Mouse (Mus musculus) urinary bladder, postnatal 25 days (tissue): ENCODE results near the gene St6gal1.
A peak's percentile ranks its signal among the peaks of the same experiment; 100 is the strongest.
"Not testable (repeated sequence)": the region's sequence is repeated elsewhere in the genome, so short reads cannot be mapped to it uniquely, and the experiment has no call there.

ENCODE experiments used
- DNase-seq: peaks from one replicate; pipeline ENCODE4 v3.0.0; 2022; ENCODE audit warnings: low spot score

The St6gal1 gene

DNA sequence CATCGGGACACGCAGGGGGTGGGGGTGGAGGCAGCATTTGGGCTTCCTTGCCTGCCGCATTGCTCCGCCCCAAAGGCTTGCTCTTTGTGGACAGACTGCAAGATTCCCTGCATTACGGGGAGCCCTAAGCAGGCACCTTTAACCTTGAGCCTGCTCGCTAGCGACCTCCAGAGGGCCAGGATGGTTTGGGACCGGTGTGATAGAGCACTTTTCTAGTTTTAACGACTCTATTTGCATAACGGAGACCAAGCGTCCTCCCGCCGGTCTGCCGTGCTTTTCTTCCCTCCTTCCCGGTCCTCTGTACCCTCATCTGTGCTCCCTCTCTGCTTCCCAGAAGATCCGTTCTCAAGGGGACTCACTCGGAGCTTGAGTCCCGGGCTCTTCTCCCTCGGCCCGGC, at the start of gene St6gal1:
St6gal1 (plus strand) TSS at position 70 of the 398 bp plus-strand sequence.
- peak; percentile 66 for DNase-seq

DNA sequence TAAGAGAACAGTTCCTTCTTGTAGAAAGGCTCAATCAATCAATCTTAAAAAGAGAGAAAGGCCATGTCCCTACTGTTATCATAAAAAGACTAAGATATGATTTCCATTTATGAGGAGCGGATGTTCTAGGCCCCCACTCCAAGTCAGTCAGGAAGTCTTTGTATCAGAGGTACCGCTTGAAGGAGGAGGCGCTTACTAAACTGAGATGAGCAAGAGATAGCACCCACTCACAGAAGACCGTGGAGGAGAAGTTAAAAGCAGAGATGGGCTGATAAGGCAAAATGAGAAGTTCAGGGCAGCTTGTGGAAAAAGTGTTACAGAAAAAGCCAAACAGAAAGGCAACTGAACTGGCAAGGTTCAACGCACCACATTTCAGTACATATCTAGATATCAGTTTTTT, 49.7 kb upstream of the St6gal1 start:
- DNase-seq = no peak

DNA sequence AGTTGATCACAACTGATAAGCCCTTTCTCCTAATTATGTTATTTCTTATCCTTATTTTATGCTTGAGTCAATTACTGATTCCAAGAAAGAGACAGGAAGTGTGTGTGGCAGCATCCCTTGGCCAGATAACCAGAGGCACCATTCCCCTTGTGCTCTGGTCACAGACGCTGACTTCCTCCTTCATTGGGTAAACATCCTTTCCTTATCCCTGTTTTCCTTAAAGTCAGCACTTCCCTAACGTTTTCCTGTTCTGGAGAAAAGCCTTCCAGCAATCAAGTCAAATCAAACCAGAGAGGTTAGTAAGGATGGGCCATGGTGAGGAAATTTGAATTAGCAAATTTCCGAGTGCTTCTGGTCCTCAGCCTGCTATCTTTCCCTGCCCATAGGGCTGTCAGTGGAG, 48.6 kb upstream of the St6gal1 start:
- DNase-seq = no peak

DNA sequence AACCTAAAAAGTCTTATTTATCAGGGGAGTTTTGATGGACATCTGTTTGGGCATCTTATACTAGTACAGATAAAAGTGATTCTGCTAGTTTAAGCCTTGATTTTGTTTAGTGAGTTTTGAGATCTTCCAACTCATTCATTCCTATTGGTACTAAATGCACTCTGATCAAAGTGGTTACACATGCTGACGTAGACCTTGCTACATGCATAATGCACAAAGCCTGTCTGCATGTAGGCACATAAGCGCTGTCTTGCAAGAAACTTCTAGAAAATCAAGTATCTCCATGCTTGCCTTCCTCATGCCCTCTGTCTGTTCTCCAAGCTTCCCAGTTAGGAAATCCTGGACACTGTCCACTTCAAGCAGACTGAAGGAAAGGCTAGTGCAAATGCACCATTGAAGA, 46.7 kb upstream of the St6gal1 start:
- no peak for DNase-seq

DNA sequence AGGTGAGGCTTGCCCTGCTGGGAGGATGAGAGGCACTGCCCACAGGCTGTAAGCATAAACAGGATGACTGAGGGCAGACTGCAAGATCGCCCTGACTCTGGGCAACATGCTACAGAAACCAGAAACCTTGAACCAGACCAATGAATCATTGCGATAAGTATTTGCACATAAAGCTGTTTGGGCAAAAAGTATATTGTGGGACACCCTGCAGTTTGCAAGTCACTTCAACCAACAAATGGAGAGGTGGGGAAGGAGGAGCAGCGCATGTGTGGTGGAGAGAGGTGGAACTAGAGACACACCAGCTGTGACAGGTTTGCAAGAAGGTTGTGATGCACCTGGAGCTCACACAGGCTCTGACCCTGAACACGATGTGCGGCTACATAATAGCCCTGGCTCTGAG, 45.7 kb upstream of the St6gal1 start:
- DNase-seq = no peak

DNA sequence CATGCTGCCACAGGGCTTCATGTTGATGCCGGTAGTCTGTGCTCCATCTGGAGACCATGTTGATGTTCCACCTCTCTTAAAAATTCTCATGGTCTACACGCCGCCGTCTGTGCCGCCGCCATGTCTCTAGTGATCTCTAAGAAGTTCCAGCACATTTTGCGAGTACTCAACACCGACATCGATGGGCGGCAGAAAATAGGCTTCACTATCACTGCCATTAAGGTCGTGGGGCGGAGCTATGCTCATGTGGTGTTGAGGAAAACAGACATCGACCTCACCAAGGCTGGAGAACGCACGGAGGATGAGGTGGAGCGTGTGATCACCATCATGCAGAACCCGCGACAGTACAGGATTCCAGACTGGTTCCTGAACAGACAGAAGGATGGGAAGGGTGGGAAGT, 45.1 kb upstream of the St6gal1 start:
- not testable (repeated sequence) for DNase-seq

DNA sequence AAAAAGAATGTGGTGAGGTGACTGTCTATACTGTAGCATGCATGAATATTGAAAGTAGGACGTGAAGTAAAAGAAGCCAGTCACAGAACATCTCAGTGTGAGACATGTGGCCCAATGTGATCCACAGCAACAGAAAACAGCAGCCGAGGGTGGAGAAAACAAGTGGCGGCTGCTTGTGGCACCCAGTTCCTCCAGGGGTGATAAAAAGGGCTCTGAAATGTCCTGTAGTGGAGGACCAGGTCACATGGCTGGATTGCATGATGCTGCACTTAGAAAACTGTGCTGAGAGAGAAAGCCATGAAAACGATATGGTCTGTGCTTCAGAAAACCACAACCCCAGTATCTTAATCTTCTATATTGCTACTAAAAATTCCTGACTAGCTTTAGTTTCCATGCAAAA, 43.5 kb upstream of the St6gal1 start:
- DNase-seq = no peak

DNA sequence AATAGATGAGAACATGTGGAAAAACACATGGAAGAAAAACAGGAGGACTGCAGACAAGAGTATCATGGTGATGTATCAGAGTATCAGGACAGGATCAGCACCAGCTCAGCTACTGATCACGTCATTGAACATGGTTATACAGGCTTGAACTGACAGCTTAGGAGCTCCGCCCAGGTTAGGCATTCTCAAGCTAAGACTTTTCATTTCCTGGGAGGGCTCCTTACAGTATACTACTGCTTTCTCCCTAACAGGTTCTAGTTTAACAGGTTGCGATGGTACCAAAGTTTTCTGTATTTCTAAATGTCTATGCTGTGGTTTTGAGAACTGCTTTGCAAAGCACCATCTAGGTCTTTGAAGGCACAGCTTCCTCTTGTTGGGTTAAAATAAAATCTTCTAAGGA, 43.1 kb upstream of the St6gal1 start:
- DNase-seq = no peak

DNA sequence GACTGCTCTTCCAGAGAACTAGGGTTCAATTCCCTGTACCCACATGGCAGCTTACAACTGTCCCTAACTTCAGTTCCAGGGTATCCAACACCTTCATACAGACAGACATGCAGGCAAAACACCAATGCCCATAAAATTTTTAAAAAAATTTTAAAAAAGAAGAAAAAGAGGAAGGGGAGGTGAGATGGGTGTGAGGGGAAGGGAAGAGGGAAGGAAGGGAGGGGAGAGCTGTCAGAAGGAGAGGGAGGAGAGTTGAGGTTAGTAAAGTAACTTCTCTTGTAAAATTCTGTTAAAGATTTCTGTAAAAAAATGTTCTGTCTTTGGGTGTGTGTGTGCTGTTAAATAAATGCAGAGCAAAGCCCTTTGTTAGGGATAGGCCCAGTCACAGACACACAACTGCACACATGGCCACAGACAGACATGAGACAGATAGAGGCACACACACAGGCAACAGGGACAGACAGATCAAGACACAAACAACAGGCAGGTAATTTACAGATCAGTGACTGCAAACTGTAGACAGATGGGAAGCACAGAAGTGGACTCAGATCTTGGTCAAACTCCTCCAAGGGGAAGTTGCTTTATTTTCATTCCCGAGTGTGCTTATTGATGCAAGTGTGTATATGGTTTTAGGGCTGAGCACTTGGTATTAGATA, 42.5 kb upstream of the St6gal1 start:
- DNase-seq = no peak

DNA sequence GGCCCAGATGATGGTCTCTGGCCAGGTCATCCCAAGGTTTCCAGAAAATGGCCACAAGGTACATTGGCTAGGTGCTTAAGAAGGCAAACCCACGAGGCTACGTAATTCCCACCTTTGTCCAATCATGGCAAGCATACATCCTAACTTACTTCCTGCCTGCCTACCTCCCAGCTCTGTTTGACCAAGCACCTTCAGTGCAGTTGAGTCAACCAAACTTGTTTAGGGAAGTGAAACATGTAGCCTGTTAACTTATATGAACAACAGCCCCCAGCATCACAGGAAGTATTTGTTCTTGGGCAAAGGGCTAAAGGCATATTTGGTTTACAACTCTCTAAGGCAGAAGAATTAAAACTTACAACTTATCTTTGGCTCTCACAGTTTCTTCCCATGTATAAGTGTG, 38.7 kb upstream of the St6gal1 start:
- no peak for DNase-seq

DNA sequence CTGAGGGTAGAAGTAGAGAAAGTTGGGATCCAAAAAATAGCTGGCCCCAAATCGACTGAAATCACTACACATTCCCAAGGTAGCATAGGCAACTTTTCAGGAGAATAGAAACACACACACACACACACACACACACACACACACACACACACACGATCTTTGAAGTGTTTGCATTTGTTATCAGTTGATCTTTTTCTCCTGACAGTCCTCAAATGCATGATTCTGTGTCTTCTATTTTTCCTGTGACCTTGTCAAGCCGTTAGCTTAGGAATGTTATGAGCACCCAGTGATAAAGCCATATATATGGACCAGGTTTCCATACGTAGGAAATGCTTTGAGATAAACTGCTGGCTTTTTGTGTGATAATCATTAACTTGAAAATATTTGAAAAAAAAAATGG, 38.1 kb upstream of the St6gal1 start:
- DNase-seq = no peak

DNA sequence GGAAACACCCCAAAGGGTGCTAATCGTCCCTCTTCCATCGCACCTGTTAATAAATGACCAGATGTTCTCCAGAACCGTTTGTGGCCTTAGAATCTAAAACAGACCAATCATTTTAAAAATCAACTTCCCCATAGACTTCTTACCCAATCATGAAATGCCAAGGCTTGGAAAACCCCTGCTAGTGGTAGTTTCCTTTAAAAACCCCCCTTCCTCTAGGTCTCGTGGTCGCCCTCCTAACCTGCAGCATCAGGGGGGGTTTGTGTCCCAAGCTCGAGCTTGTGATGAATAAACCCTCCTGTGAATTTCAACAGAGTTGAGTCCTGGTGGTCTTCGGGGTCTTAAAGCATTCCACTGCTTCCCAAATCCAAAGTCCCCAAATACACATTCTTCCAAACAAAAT, 36.6 kb upstream of the St6gal1 start:
- no peak for DNase-seq

DNA sequence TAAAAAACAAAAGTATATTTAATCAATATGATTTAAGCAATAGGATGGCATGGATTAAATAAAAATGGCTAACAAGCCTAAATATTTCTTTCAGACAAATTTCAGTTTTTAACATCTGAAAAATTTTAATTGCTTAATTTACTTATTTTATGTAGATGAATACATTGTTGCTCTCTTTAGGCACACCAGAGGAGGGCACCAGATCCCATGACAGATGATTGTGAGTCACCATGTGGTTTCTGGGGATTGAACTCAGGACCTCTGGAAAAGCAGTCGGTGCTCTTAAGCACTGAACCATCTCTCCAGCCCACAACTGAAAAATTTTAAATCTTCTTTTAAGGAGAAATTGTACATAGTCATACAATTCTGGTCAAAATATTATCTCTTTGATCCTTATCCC, 34.9 kb upstream of the St6gal1 start:
- DNase-seq = no peak

DNA sequence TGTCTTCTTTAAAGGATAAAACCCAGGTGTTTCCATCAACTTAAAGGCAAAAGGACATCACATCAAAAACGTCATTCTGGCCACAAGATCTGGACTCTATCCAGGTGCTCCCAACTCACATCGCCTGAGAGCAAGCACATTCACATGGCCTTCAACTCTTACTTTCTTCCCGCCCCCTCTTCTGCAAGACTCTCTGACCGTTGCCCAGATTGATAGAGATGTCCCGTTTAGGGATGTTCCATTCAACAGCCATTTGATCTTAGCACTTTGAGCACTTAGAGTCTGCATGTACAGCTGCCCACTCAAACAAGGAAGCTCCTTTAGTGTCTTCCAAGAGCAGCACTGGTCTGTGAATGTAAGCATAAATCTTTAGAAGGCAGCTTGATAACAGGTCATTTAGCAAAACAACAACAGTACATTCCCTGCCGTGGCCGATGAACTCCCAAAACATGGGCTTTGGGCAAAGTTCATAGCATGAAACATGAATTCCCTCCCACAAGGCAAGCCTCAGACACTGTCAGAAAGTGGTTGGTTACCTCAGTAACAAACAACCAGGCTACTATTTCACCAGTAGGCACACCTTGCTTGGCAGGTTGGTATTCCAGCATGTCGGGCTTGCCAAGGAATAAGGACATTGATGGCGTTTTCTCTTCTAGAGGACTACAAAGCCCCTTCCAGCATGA, 32.8 kb upstream of the St6gal1 start:
- DNase-seq = no peak

DNA sequence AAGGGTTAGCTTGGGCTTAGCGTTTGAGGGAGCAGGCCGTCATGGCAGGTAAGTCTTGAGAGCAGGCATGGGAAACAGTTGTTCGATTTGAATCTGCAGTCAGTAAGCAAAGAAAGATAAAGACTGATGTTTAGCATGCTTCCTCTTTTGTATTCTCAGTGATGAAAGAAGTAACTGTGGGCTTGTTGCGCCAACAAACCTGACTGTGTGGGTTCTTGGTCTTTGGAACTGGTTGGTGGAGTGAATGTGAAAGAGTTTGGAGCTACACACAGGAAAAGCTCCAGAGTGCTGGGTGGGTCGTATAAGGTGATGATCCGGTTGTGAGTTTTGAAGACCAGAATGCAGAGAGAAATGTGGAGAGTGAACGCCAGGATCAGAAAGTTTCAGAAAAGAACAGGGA, 28.9 kb upstream of the St6gal1 start:
- DNase-seq = no peak

DNA sequence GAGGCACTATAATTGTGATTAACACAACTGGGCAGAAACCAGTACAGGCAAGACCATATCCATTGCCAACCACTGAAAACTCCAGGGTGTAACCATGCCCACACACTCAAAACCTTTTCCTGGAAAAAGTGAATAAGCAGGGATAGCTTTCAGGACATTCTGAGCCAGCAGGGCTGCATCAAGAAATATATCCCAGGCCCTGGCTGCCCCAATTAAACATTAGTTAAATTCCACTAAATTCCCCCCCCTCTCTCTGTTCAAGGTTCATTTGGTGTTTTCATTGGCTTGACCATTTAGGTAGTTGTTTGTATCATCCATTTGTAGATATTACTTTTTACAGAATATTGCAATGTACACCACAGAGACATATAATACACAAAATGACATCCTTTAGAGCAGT, 28.2 kb upstream of the St6gal1 start:
- no peak for DNase-seq

DNA sequence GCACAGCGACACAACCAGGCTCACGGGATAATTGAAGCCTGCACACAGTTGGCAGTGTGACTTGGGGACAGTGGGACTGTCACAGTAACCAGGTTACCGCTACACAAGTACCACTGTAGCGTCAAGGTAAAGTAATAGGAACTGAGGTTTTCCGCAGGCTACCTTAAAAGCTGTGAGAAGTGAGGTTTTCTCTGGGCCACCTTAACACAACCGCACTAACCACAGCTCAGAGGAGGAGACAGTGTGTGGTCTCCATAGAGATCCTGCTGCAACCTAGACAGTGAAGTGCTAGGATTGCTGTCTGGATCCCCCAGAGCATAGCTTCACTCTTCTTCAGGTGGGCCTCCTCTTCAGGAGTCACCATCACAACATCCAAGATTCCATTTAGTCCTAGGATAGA, 27.7 kb upstream of the St6gal1 start:
- no peak for DNase-seq

DNA sequence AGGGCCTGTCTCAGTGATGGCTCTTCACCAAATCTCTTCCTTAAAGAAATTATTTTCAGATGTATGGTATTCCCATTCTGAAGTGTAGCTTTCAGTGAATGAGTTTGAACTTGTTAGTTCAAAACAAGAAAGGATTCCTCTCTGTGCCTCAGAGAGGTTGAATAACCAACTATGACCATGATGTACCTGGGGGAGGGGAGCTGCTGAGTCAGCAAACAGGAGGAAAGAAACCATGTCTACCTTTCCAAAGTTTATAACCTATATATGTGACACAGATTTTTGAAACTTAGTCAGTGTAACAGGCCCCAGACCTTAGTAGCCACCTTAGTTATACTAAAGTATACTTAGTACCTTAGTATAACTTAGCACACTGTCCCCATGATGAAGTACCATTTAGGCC, 23.0 kb upstream of the St6gal1 start:
- DNase-seq = no peak

DNA sequence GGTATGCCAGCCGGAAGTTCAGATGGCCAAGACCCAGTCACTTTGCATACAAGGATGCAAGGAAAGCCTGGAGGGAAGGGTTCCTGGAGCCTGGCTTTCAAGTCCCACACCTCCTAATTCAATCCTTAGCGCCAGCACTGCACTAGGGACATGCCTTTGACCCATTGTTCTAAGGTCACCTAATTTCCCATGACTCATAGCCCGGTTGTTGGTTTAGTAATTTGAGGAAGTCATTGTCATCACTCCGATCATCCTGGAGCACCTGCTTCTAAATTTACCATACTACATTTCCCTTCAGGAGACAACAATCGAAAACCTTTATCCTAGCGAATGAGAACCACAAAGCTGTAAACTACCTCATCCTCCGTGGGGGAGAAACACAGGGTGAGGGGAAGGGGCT, 10.2 kb upstream of the St6gal1 start:
- DNase-seq = no peak

DNA sequence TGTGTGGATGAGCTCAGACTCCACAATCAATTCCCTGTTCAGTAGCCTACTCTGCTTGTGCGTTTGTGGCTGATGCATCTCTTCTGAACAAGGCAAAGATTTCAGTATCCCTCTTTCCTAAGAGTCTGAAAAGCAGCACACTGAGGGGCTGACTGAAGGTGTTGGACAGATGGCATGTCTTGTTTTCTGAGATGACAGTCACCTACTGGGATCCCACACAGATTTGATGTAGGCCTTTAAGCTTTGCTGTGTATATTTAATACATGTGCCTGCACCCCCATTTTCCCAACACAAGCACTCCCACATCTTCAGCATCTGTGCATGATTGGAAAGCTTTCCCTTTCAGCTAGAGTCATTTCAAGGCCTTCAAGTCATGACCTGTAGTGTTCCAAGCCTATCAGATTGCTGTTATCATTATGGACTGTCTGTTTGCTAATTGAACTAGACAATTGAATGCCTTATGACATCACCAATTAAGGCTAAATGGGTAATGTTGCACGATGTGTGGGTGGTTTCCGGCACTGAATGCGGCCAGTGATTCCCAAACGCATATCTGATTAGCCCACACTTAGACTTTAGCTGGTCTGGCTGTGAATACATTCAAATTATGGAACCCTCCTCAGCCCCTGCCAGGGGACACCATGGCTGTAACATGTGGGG, 9.2 kb upstream of the St6gal1 start:
- DNase-seq = no peak

DNA sequence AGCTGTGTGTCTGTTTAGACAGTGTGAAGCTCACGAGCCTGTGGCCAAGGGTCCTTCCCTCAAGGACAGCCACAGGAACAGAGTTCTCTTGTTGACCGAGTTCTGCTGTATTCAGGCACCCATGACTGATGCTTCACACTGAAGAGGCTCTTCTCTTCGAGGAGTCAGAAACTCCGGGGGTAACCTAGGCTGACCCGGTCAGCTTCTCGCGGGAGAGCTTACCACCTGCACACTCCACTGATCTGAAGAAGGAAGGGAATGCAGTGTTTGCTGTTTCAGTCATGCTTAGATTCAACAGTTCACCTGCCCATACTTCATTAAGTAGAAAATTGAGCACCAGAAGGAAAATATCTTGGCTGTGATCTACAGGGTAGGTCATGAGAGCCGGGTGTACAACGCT, 8.2 kb upstream of the St6gal1 start:
- DNase-seq = no peak

DNA sequence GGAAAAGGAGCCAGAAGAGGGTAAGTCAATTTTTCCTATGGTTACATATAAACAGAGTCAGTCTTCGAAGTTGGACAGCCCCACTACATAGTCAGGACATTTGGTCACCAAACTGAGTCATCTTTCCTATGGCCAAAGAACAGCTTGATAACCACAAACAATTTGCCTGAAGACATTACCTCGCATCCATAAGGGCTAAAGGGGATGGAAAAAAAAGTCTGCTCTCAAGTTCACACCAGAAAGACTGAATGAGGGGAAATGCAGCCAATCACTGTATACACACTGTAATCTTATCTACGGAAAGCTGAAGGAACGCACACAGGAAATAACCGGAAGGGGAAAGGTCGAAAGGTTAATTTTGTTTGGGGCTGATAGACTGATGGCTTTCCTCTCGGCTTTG, 6.2 kb upstream of the St6gal1 start:
- no peak for DNase-seq

DNA sequence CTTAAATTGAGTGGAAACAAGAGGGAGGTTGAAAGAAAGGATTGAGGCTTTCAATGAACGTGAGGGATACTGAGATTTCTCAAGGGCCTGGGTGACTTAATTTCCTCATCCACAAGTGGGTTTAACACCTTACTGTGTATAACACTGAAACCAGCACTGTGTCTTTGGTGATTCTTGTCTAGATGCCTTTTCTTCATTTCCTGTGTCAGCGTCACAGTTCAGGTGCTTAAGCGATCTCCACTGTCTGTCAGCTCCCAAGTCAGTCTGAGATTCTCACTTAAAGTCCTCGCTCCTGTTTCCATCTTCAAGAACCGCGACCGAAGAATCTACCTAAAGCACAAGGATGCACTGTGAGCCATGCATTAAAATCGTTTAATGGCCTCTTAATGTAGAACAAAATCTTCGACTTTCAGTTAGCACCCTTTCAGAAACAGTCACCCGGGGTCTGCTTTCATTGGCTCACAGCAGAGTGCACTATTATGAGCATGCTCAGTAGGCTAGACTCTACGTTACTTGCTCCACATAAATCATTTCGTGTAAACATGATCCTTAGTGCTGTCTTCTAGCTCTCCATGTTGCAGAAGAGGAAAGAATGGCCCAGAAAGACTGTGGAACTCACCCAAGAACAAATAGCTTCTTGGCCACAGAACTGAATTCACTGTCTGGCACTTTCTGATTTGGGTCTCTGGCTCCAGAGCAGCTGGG, 1.2 kb upstream of the St6gal1 start:
- no peak for DNase-seq
